Mouse (Mus musculus) c-Kit-positive CD71-positive TER-119-negative erythroid progenitor cells, embryonic 14.5 days (primary cell): ENCODE measurements around the gene Plxdc1.

Source experiments
- DNase-seq: peaks from one replicate; pipeline ENCODE4 v3.0.0-alpha.2; 2013; ENCODE audit warnings: low read depth

Plxdc1 gene

GRCm38 (mm10) chr11:98016177-98016576, 29.9 kb upstream of the Plxdc1 start:
- no peak for DNase-seq

DNA sequence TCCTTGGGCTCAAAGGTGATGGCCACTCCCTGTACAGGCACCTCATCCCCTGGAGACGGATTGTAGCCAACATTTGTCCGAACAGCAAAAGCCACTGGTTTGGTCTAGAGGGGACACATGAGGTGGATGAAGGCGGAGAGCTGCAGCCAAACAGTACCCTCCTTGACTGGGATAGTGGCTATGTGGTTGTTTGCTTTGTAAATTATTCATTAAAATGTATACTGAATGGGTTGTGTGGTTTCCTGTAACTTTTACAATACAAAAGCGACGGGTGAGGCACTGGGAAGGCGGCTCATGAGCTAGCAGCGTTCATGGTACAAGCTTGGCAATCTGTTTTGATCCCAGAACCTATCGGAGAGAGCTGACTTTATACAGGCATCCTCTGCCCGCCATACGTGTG, 26.6 kb upstream of the Plxdc1 start:
- no peak for DNase-seq

DNA sequence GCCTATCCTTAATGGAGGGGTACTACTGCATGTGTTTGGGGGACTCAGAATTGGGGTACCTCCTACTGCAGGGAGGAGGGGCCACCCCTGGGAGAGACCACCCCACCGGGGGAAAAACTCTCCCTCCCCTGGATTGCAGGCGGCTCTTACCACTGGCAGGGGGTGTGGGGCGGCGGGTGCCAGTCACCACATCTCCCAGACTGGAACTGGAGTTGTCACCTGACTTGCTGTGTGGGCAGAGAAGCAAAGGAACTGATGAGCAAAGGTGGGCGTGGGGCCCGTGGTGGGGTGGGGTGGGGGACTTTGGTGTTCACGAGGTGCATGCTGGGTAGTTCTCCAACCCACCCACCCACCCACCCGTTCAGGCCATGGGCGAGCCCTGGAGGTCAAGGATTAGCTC, 25.5 kb upstream of the Plxdc1 start:
- no peak for DNase-seq

DNA sequence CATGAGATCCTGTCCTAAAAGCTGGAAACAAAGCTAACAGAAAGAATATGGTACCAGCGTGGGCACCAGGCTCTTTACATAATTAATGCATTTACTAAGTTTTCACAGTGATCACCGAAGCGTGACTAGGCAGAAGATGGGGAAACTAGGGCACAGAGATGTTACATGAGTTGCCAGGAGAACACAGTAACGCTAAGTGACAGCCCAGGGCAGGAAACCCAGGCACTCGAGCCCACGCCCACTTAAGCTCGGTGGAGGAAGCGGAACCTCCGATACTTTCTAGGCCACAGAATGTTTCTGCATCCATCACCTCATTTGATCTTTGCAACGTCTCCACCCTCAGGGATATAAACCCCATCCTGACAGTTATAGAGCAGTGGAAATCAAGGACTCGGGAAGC, 21.8 kb upstream of the Plxdc1 start:
- no peak for DNase-seq

DNA sequence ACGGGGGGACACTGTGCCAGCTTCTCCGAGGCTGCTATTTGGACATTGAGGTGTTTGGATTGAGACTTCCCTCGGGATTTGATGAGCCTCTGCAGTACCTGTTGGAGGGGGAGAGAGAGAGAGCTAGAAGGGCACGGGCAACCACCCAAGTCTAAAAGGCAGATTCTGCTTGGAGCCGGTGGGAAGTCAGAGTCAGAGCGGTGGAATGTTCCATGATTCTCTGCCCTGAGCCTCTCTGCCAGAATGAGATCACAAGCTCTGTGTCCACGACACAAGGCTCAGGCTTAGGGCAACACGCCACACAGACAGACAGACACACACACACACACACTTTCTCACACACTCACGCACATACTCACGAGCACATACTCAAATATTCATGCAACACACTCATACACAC, 19.4 kb upstream of the Plxdc1 start:
- DNase-seq = no peak

GRCm38 (mm10) chr11:98005076-98005475, 18.8 kb upstream of the Plxdc1 start:
- no peak for DNase-seq

GRCm38 (mm10) chr11:98004161-98004560, 17.9 kb upstream of the Plxdc1 start:
- DNase-seq = no peak

GRCm38 (mm10) chr11:98003171-98003671, 17.0 kb upstream of the Plxdc1 start:
- no peak for DNase-seq

GRCm38 (mm10) chr11:98002627-98003026, 16.4 kb upstream of the Plxdc1 start:
- peak; percentile 65 for DNase-seq

DNA sequence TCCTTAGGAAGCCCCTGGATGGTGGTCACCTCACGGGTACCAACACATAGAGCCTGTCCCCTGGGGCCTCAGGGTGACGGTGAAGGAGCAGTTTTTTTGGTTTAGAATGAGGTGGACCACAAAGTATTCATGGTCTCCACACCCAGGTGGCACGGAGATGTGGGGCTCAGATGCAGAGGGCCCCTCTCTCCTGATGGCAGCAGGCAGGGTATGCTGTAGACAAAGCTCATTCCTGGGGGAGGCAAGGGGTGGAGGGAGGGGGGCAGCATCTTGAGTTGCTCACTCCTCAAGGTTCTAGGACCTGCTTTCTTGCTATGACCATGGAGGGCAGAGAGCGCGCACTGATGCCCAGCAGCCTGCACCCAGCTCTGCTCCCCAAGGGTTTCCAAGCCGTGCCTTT, 15.7 kb upstream of the Plxdc1 start:
- DNase-seq = no peak

- DNase-seq = no peak
Observed at GRCm38 (mm10) chr11:98001351-98001824, 15.1 kb upstream of the Plxdc1 start.

- DNase-seq = no peak
Observed at GRCm38 (mm10) chr11:98000378-98001140, 14.3 kb upstream of the Plxdc1 start.

DNA sequence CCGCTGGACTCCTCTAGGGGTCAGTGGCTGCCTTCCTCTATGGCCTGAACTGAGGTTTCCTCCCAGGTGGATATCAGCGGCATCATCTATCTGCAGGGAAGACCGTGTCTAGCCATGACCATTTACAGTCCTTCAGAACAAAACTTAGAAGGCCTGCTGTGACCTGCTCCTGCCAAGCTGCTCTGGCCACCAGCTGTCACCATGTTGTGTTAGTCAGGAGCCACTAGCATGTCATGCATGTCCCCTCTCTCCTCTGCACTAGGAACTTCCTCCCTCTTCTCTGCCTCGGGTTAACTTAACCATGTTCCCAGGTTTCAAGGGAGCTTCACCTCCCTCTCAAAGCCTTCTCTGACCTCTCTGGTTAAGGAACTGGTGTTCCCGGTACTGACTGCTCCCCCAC, 13.5 kb upstream of the Plxdc1 start:
- DNase-seq = no peak

GRCm38 (mm10) chr11:97998898-97999608, 12.8 kb upstream of the Plxdc1 start:
- DNase-seq = no peak

GRCm38 (mm10) chr11:97998074-97998793, 12.0 kb upstream of the Plxdc1 start:
- DNase-seq = no peak

DNA sequence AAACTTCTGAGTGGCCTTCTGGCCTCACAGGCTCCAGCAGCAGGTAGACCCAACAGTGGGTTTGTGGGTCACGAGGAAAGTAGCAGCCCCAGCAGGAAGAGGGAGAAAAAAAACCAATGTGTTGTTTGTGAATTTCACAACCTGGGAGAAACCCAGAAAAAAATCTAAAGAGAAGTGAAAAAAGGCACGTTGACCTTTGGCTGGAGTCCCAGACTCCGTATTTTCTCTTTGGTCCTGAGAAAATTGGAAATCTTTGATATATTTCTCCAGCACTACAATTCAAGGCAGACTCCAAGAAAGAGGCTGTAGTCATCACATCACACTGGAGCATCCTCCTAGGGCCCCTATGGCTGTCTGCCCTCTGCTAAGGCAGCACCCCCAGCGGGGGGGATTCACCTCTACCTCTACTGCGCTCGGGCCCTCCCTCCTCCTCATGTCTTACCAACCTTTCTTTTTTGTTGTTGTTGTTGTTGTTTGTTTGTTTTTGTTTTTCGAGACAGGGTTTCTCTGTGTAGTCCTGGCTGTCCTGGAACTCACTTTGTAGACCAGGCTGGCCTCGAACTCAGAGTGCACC, 11.2 kb upstream of the Plxdc1 start:
- no peak for DNase-seq

DNA sequence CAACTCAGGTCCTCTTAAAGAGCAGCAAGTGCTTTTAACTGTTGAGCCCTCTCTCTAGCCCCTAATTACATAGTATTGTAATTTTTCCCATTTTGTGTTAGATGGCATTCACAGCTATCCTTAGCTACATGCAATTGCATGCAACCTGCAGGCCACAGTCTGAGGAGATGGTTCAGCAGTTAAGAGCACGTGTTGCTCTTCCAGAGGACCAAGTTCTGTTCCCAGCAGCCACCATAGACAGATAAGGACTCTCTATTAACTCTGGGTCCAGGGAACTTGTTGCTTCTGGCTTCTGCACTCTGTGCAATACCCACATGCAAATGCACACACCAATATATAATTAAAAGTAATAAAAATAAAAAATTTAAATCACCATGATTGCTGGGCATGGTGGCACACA, 10.4 kb upstream of the Plxdc1 start:
- DNase-seq = no peak

GRCm38 (mm10) chr11:97995564-97996288, 9.5 kb upstream of the Plxdc1 start, which contains the start of gene Arl5c:
TSS of gene Arl5c (minus strand) at chr11:97996181.
- no peak for DNase-seq

GRCm38 (mm10) chr11:97994539-97995100, 8.4 kb upstream of the Plxdc1 start:
- DNase-seq = peak; percentile 80

DNA sequence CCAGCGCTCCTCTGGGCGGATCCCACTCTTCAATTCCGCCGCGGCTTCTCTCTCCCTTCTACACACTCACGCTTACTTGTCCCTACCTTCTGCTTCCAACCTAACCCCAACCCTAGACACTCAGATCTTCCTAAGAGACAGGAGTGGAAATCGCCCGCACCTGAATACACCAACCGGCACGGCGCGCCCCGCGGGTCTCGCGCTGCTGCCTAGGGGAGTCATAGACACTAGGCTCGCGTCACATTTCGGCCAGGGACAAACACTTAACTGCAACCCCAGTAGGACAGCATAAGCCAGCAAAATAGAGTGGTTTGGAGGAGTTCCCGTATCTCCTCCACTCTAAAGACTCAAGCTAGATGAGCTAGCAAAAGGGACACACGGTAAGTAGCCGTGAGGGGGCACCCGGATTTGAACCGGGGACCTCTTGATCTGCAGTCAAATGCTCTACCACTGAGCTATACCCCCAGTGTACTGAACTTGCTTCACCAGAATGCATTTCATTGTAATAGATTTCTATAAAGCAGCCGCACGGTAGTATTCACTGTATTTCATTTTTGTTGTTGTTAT, 2.4 kb upstream of the Plxdc1 start:
- DNase-seq = peak; percentile 73
